Mouse (Mus musculus): ENCODE measurements around the gene 1110051M20Rik.
A peak's percentile ranks its signal among the peaks of the same experiment; 100 is the strongest.

1110051M20Rik gene

DNA sequence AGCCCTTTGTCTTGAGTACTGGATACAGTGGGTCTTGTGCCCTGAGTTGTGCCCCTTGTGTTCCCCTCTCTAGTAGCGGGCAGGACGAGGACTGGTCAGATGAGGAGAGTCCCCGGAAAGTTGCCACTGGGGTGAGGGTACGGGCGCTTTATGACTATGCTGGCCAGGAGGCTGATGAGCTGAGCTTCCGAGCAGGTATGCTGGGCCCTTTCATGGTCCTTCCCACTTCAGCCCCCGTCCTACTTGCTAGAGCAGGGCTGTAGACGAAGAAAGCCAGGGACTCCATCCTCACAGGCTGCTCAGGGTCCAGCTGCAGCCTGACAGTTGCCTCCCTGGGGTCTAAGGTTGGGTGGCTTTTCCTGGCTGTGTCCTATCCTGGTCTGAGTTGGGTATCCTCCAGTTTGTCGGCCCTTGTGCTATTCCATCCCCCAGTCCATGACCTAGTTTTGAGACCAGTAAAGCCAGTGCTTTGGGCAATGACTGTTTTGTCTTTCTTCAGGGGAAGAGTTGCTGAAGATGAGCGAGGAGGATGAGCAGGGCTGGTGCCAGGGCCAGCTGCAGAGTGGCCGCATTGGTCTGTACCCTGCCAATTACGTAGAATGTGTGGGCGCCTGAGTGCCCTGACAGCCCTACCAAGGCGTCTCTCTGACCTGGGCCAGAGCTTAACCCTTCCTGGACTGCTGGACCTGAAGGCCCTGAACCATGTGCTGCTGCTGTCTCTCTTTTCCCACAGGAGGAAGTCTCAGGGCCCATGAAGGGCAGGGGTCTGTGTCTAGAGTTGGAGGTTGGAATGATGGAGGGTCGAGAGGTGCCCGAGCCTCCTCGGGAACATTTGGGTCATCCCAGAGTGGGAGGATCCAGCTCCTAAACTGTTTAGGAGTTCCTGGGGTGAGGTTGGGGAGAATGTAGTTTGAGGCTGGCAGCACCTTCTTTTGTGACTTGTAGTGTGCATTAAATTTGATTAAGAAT lies 180.5 kb downstream of the 1110051M20Rik start:
- no peak for DNase-seq (ENCODE audit: extremely low spot score)

DNA sequence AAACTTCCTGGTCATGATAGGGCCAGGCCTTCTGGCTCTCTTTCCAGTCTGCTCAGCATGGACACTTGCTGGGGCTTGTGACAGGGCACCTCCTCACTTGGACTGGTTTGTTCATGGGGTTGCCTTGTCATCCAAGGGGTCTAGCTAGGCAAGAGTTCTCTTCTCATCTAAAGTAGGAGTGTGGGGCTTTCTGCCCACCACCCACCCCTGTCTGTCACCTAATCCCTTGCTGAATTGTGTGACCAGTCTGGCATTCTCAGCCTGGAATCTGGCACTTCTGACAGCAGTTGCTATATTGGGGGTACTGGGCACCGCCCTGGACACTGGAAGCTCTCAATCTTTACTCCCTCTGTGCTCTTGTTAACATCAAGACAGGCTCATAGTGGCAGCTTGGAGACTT lies 185.0 kb downstream of the 1110051M20Rik start:
- no peak for DNase-seq (ENCODE audit: extremely low spot score)

DNA sequence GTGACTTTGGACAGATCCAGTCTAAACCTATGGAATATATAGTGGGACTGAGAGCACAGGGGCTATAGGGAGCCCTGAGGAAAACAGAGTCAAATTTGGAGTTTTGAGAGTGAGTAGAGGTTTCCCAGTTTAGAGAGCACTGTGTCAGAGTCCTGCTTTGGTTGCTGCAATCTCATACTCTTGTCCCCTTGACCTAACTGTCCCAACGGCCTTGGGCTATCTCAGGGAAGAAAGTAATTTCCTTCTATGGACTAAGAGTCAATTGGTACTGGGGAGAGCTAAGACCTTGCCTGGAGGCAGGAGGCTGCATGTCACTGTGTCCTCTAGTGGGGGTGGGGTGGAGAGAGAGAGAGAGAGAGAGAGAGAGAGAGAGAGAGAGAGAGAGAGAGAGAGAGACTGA lies 185.7 kb downstream of the 1110051M20Rik start:
- no peak for DNase-seq (ENCODE audit: extremely low spot score)

- no peak for DNase-seq (ENCODE audit: extremely low spot score)
Measured at GRCm38 (mm10) chr2:91258054-91258453, 186.4 kb downstream of the 1110051M20Rik start.

DNA sequence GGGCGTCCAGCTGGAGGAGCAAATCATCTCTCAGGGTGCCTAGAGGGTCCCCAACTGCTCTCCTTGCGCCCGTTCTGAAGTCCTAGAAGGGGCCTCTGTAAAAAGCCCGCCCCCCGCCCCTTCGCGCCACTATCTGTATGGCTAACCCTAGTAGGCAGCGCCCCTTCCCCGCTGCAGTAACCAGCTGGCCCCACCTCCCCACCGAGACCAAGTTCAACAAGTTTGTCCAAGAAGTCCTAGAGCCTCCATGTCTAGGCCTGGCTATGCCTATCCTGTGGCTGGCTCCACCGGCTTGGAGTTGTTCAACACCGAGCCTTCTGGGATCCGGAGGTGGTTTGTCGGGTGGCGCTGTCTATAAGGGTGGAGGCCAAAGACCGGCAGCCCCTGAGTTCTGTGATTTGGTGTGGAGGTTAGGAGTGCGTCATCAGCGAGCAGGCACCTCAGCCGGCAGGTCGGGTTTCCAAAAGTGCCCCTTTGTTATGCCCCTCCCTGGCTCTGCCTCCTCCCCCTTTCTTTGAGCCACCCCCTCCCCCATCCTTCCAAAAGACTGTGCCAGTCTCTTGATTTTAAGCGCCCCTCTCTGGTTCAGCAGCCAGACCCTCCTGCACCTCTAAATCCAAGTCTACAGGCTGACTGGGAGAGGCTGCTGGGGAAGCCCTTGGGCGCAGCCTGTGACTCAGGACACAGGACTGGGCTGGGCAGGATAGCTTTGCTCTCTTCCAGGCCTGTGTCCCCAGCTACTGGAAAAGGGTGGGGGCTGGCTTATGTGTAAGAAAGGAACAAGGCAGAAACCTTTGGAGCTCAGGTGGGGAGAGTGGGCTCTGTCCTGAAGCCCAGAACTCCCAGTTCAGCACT lies 187.2 kb downstream of the 1110051M20Rik start:
- DNase-seq (ENCODE audit: extremely low spot score), result peak; percentile 79

DNA sequence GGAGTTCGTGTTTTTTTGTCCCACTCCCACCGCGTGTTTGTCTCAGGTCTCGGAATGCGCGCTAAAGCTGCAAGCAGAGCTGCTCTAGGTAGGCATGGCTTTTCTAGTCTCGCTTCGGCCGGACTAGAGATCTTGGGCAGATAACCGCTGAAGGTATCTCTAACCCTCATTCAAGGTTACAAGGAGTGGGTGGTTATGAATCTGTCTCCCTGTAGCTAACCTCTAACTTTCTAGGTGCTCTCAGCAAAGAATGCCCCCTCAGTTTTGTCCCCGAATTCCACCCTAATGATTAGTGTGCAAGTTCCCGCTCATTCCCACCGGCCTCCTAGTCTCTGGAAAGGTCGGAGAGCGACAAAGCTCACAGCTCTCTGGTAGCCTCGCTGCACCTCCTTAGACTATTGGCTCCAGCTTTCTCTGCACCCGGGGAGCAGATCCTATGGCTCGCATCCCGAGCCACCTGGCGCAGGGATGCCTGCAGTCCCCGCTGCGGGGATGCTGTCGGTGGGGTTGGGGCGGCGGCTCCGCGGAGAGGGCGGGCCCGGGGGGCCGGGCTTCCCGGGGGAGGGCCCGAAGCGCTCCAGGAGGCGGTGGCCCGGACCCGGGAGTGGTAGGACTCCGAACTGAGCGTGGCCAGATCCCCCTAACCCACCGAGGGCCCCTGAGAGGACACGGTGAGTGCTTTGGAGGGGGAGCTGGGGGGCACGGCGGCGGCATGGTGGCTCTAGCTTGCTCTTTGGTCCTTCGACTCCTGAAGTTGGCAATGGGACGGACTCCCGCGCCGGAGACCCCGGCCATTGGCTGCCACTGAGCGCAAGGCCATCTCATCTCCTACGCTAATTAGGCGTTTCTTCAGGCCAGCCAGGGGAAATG lies 188.0 kb downstream of the 1110051M20Rik start:
- peak; percentile 84 for DNase-seq (ENCODE audit: extremely low spot score)

- peak; percentile 54 for DNase-seq (ENCODE audit: extremely low spot score)
Measured at GRCm38 (mm10) chr2:91255661-91256150, 188.8 kb downstream of the 1110051M20Rik start, which contains the start of gene Pacsin3. Gene Pacsin3, plus strand, starts transcription at chr2:91255954.

- no peak for DNase-seq (ENCODE audit: extremely low spot score)
Measured at GRCm38 (mm10) chr2:91254725-91255380, 189.7 kb downstream of the 1110051M20Rik start.

GRCm38 (mm10) chr2:91252512-91252911 lies 192.0 kb downstream of the 1110051M20Rik start:
- no peak for DNase-seq (ENCODE audit: extremely low spot score)

DNA sequence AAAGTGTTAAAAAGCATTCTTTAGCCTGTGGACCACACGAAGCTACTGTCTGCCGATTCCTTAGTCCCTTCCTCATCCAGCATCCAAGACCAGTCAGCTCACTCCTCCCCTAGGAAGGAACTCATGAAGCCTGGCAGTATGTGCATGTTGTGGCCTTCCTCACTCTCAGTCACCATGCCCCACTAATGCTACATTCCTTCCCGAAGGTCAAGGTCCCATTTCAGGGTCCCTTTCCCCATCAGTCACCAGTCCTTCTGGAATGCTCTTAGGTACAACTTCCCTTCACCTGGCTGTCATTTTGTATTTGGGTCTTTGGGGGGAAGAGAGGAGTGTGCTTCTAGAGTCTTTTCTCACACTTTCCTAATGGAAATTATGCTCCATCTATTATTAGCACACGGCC lies 192.5 kb downstream of the 1110051M20Rik start:
- DNase-seq (ENCODE audit: extremely low spot score), result no peak

DNA sequence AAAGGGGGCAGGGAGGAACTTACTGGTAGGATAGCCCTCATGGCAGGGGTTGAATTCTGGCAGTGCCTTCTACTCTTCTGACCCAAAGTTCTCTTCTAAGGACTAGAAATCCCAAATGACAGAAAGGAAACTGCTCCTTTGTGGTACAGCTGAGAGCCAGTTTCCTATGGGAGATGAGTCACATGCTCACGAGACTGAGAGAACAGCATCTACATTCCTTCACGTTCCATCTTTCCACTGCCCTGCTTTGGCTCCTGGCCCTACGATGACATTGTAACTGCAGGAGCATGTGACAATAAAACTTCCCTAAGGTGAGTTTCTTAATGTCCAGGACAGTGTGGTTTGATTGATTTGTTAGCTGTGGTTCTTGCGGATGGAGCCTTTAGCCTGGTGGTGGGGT lies 196.1 kb downstream of the 1110051M20Rik start:
- no peak for DNase-seq (ENCODE audit: extremely low spot score)

GRCm38 (mm10) chr2:91244557-91245228 lies 199.8 kb downstream of the 1110051M20Rik start:
- no peak for DNase-seq (ENCODE audit: extremely low spot score)

- no peak for DNase-seq (ENCODE audit: extremely low spot score)
Measured at GRCm38 (mm10) chr2:91243416-91243815, 201.1 kb downstream of the 1110051M20Rik start.

DNA sequence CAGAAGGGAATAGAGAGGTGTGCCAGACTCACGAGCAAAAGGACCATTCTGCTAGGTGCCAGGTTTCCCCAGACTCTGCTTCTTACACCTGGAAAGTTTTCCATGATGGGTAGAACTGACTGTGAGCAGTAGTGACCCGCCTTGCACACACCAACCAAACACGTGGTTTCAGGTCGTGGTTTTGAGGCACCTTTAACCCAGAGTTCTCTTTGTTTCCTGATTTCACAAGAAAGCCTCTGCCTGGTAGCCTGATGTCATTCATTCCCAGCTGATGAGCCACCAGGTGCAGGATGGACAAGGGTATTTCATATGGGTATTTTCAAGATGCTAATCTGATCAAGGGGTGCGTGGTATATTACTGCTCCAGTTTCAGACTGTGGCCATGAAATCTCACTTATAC lies 202.0 kb downstream of the 1110051M20Rik start:
- DNase-seq (ENCODE audit: extremely low spot score), result no peak

DNA sequence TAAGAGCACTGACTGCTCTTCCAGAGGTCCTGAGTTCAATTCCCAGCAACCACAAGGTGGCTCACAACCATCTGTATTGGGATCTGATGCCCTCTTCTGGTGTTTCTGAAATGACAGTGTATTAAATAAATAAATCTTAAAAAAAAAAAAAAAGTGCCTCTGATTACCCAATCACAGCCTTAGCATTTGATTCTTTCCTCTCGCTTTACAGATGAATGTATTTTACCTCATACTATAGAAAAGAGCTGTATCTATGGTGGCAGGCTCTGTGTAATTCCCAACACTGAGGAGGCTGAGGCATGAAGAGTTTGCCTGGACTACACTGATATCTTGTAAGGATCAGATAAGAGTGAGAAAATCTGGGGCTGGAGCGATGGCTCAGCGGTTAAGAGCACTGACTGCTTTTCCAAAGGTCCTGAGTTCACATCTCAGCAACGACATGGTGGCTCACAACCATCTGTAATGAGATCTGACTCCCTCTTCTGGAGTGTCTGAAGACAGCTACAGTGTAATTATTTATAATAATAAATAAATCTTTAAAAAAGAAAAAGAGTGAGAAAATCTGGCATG lies 206.9 kb downstream of the 1110051M20Rik start:
- peak; percentile 30 for DNase-seq (ENCODE audit: extremely low spot score)

GRCm38 (mm10) chr2:91236601-91237510 lies 207.6 kb downstream of the 1110051M20Rik start, which contains the start of gene Ddb2:
Gene Ddb2, minus strand, starts transcription at chr2:91236982.
- peak; percentile 98 for DNase-seq (ENCODE audit: extremely low spot score)

- no peak for DNase-seq (ENCODE audit: extremely low spot score)
Measured at GRCm38 (mm10) chr2:91229735-91230134, 214.8 kb downstream of the 1110051M20Rik start.

Measured in embryo, embryonic 9.5 days (tissue).